Mouse (Mus musculus) C2C12 (cell line): ENCODE measurements at regions not wholly inside any gene's neighbourhood (a gene's known extent, or its start where the extent isn't known, plus 50 kb on each side); places are given as distances from the start of the nearest gene placed in this dataset.

Source experiments
- CTCF ChIP-seq: IDR thresholded peaks from one replicate; pipeline ENCODE4 v1.5.1; 2011; ENCODE audit not compliant: control insufficient read depth, insufficient read depth, insufficient read length
- MAX ChIP-seq: IDR thresholded peaks from one replicate; pipeline ENCODE4 v1.6.1; 2011; ENCODE audit warnings: mild to moderate bottlenecking, control low read depth
- MYOD1 ChIP-seq: IDR thresholded peaks from one replicate; pipeline ENCODE4 v1.6.1; 2011; ENCODE audit warnings: low read depth; ENCODE audit not compliant: control insufficient read depth, insufficient read length
- MYOG ChIP-seq: IDR thresholded peaks from one replicate; pipeline ENCODE4 v1.6.1; 2011; ENCODE audit not compliant: control insufficient read depth, insufficient read length; ENCODE audit errors: extremely low read depth
- USF1 ChIP-seq: IDR thresholded peaks from one replicate; pipeline ENCODE4 v1.6.1; 2011; ENCODE audit warnings: low read depth, mild to moderate bottlenecking, control low read depth, moderate library complexity

DNA sequence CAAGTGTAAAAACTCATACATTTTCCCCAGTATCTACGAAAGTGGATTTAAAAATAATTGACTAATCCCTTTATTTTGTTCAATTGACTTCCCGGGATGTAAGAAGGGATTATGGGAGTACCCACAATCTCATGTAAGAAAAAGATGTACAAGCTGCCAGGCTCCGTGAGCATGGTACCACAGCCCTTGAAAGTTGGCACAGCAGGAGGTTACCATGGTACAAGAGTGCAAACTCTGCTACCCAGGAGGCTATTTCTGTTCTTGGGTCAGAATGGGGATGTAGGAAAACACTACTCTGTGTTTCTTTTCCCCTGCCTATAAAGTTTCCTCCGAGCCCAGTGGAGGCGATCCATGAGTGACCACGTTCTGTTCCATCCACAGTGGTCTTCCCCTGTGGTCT lies 113.9 kb upstream of the Hdac4 start:
- TF ChIP-seq CTCF (no peak), MYOG (no peak), MAX (no peak), USF1 (no peak), MYOD1 (no peak)
